Mouse (Mus musculus): Measurements from ENCODE around the gene Xbp1. TPM values are rescaled to one million over a fixed set of nuclear protein-coding genes. Genes with fewer than 3 reads are reported as not detected.

Gene Xbp1
- polyA plus RNA-seq, 1 experiment, result 121 TPM

- Histone ChIP-seq H3K4me1 (ENCODE audit: control insufficient read depth, insufficient read depth, low read length) (no peaks in the 10 kb centered on the region), H3K4me3 (ENCODE audit: insufficient read depth, low read length) (no peak overlapping the region), H3K27ac (ENCODE audit: insufficient read depth, low read length) (no peak overlapping the region)
- TF ChIP-seq POLR2A (IDR thresholded peaks at IDR 0.05; ENCODE audit: low read depth, low read length) (no peak), CTCF (IDR thresholded peaks at IDR 0.05; ENCODE audit: borderline replicate concordance, insufficient read depth, low read length) (no peak)
Observed at GRCm38 (mm10) chr11:5515196-5515595, 5.3 kb upstream of the Xbp1 start.

- Histone ChIP-seq H3K4me1 (ENCODE audit: control insufficient read depth, insufficient read depth, low read length) (no peaks in the 10 kb centered on the region), H3K4me3 (ENCODE audit: insufficient read depth, low read length) (no peak overlapping the region)
- TF ChIP-seq POLR2A (IDR thresholded peaks at IDR 0.05; ENCODE audit: low read depth, low read length), result no peak
- TF ChIP-seq CTCF (IDR thresholded peaks at IDR 0.05; ENCODE audit: borderline replicate concordance, insufficient read depth, low read length), result no peak
Observed at GRCm38 (mm10) chr11:5515655-5516054, 4.8 kb upstream of the Xbp1 start.

DNA sequence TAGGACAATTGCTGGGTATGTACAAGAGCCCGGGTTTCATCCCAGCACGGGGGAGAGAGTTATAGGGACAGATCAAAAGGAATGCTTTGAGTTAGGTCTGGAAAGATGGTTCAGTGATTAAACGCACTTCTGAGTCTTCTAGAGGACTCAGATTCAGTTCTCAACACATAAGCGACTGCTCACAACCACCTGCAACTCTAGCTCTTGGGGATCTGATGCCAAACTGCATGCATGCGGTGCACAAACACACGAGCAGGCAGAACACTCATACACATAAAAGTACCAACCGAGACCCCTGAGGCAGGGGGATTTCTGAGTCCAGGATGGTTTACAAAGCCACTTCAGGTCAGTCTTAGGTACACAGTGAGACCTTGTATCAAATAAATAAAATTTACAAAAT lies 4.3 kb upstream of the Xbp1 start:
- H3K4me3 ChIP-seq (ENCODE audit: insufficient read depth, low read length), result no peak overlapping the region
- H3K4me1 ChIP-seq (ENCODE audit: control insufficient read depth, insufficient read depth, low read length), result no peaks in the 10 kb centered on the region
- TF ChIP-seq POLR2A (IDR thresholded peaks at IDR 0.05; ENCODE audit: low read depth, low read length) (no peak), CTCF (IDR thresholded peaks at IDR 0.05; ENCODE audit: borderline replicate concordance, insufficient read depth, low read length) (no peak)
- H3K27ac ChIP-seq (ENCODE audit: insufficient read depth, low read length), result no peak overlapping the region

More at GRCm38 (mm10) chr11:5515655-5516054, 4.8 kb upstream of the Xbp1 start:
- no peak overlapping the region for H3K27ac ChIP-seq (ENCODE audit: insufficient read depth, low read length)

- no peak overlapping the region for H3K4me3 ChIP-seq (ENCODE audit: insufficient read depth, low read length)
- TF ChIP-seq POLR2A (IDR thresholded peaks at IDR 0.05; ENCODE audit: low read depth, low read length) (no peak), CTCF (IDR thresholded peaks at IDR 0.05; ENCODE audit: borderline replicate concordance, insufficient read depth, low read length) (no peak)
- no peaks in the 10 kb centered on the region for H3K4me1 ChIP-seq (ENCODE audit: control insufficient read depth, insufficient read depth, low read length)
- no peak overlapping the region for H3K27ac ChIP-seq (ENCODE audit: insufficient read depth, low read length)
Observed at GRCm38 (mm10) chr11:5516617-5517016, 3.8 kb upstream of the Xbp1 start.

DNA sequence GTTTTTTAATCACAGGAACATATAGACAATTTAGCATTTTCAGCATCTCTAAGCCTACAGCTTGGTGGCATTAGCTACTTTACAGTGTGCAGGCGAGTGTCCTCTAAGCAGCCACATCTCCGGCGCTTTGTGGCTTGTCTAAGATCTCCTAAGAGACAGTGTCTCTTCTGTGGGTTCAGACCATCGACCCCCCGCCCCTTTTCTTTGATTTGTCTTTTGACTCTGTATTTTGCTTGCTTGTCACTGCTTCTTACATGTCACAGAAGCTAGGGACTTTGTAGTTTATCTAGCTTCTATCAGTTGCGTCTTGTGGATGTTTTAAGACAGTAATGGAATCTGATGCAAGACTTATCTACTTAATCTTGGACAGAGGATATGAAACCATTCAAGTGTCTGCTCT lies 3.1 kb upstream of the Xbp1 start:
- TF ChIP-seq POLR2A (IDR thresholded peaks at IDR 0.05; ENCODE audit: low read depth, low read length) (no peak), CTCF (IDR thresholded peaks at IDR 0.05; ENCODE audit: borderline replicate concordance, insufficient read depth, low read length) (no peak)
- H3K4me3 ChIP-seq (ENCODE audit: insufficient read depth, low read length), result no peak overlapping the region

GRCm38 (mm10) chr11:5519681-5520080 lies 778 bp upstream of the Xbp1 start:
- Histone ChIP-seq H3K4me3 (ENCODE audit: insufficient read depth, low read length) (no peak overlapping the region), H3K27ac (ENCODE audit: insufficient read depth, low read length) (no peak overlapping the region), H3K4me1 (ENCODE audit: control insufficient read depth, insufficient read depth, low read length) (peaks cover 3% of the 10 kb centered on the region)
- TF ChIP-seq POLR2A (IDR thresholded peaks at IDR 0.05; ENCODE audit: low read depth, low read length) (no peak), CTCF (IDR thresholded peaks at IDR 0.05; ENCODE audit: borderline replicate concordance, insufficient read depth, low read length) (no peak)

More for the DNA sequence above, 3.1 kb upstream of the Xbp1 start:
- no peak overlapping the region for H3K27ac ChIP-seq (ENCODE audit: insufficient read depth, low read length)
- H3K4me1 ChIP-seq (ENCODE audit: control insufficient read depth, insufficient read depth, low read length), result no peaks in the 10 kb centered on the region

- peak overlapping the region; percentile 92 for H3K27ac ChIP-seq (ENCODE audit: insufficient read depth, low read length)
- TF ChIP-seq POLR2A (IDR thresholded peaks at IDR 0.05; ENCODE audit: low read depth, low read length) (no peak), CTCF (IDR thresholded peaks at IDR 0.05; ENCODE audit: borderline replicate concordance, insufficient read depth, low read length) (no peak)
- peaks cover 3% of the 10 kb centered on the region for H3K4me1 ChIP-seq (ENCODE audit: control insufficient read depth, insufficient read depth, low read length)
- peak overlapping the region; percentile 82 for H3K4me3 ChIP-seq (ENCODE audit: insufficient read depth, low read length)
Observed at GRCm38 (mm10) chr11:5521266-5521515, 732 bp downstream of the Xbp1 start.

- TF ChIP-seq CTCF (IDR thresholded peaks at IDR 0.05; ENCODE audit: borderline replicate concordance, insufficient read depth, low read length) (peak; percentile 30; the same call in 1 of the 2 replicates), POLR2A (IDR thresholded peaks at IDR 0.05; ENCODE audit: low read depth, low read length) (peak; percentile 71)
- H3K4me1 ChIP-seq (ENCODE audit: control insufficient read depth, insufficient read depth, low read length), result peaks cover 3% of the 10 kb centered on the region
- peak overlapping the region; percentile 82 for H3K4me3 ChIP-seq (ENCODE audit: insufficient read depth, low read length)
- peak overlapping the region; percentile 92 for H3K27ac ChIP-seq (ENCODE audit: insufficient read depth, low read length)
Observed at GRCm38 (mm10) chr11:5521516-5522291, 1.2 kb downstream of the Xbp1 start.

GRCm38 (mm10) chr11:5522798-5523415 lies 2.4 kb downstream of the Xbp1 start:
- Histone ChIP-seq H3K4me3 (ENCODE audit: insufficient read depth, low read length) (peak overlapping the region; percentile 53), H3K4me1 (ENCODE audit: control insufficient read depth, insufficient read depth, low read length) (peaks cover 3% of the 10 kb centered on the region)
- TF ChIP-seq CTCF (IDR thresholded peaks at IDR 0.05; ENCODE audit: borderline replicate concordance, insufficient read depth, low read length) (no peak), POLR2A (IDR thresholded peaks at IDR 0.05; ENCODE audit: low read depth, low read length) (no peak)

GRCm38 (mm10) chr11:5525418-5525817 lies 5.0 kb downstream of the Xbp1 start:
- H3K4me3 ChIP-seq (ENCODE audit: insufficient read depth, low read length), result no peak overlapping the region
- TF ChIP-seq CTCF (IDR thresholded peaks at IDR 0.05; ENCODE audit: borderline replicate concordance, insufficient read depth, low read length) (no peak), POLR2A (IDR thresholded peaks at IDR 0.05; ENCODE audit: low read depth, low read length) (no peak)

More at GRCm38 (mm10) chr11:5522798-5523415, 2.4 kb downstream of the Xbp1 start:
- H3K27ac ChIP-seq (ENCODE audit: insufficient read depth, low read length), result no peak overlapping the region

More at GRCm38 (mm10) chr11:5525418-5525817, 5.0 kb downstream of the Xbp1 start:
- Histone ChIP-seq H3K27ac (ENCODE audit: insufficient read depth, low read length) (no peak overlapping the region), H3K4me1 (ENCODE audit: control insufficient read depth, insufficient read depth, low read length) (peaks cover 6% of the 10 kb centered on the region)
